Mouse (Mus musculus) adrenal gland, postnatal 4 days (tissue): ENCODE results near the gene Slc25a26. TPM values are rescaled to one million over a fixed set of nuclear protein-coding genes. Genes with fewer than 3 reads are reported as not detected.

Experiments used
- DNase-seq, 2 experiments: peaks; one replicate each; pipeline ENCODE4 v3.0.0; 2021 to 2022; ENCODE audit warnings: low spot score in 2 of 2, mixed read lengths in 2 of 2
- long read RNA-seq, 2 experiments: library from polyadenylated mRNA; stranded (forward); transcript quantifications; one replicate each; pipeline ENCODE4 v2.0.0; 2021
- total RNA-seq, 2 experiments: library from RNA; stranded (reverse); gene quantifications; 2 replicates each; pipeline ENCODE4 v1.2.3; 2021

The Slc25a26 gene
- total RNA-seq, result 10 to 100 TPM; 12.4 to 15.9 TPM
- long read RNA-seq, experiment 1, partial matches to known transcripts, result 0 of 3 reads
- long read RNA-seq, experiment 1, other reads (novel, unspliced or antisense), result 1 of 3 reads
- long read RNA-seq, experiment 2, transcript Slc25a26-201 (10 exons, 1,922 nt), result major isoform, 5 of 9 reads
- long read RNA-seq, experiment 2, partial matches to known transcripts, result 0 of 9 reads
- long read RNA-seq, experiment 2, other reads (novel, unspliced or antisense), result 4 of 9 reads

DNA sequence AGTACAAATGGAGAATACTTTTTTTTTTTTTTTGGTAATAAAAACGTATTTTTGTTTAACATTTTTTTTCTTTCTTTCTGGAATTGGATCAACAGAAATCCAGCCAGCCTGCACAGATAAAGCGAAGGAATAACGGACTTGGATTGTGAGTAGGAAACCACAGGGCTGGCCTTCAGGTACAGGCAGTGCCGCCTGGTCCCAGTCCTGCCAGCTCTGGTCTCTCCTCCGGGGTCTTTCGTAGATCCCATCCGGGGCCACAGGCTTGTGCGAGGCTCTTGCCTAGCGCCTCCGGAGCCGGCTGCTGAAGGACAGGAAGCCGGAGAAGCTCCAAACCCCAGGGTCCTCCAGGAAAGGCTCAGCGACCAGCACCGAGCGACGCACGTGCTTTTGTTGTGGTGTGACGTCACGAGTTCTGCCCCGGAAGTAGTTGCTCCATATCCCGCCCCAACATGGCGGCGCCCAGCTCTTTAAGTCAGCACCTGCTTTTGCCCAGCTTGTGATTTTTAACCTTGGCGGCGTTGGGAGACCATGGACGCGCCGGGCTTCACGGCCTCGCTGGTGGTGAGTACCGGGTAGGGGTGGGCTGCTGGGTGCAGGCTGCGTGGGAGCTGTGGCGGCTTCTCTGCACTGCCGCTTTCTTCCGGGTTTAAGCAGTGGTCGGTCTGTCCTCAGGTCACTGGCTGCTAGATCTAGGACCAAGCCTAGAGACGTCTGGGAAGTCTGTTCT is at the start of gene Slc25a26:
TSS of gene Slc25a26 (plus strand) at position 435 of the 727 bp plus-strand sequence.
- peak; percentile 73 to 77 for DNase-seq

DNA sequence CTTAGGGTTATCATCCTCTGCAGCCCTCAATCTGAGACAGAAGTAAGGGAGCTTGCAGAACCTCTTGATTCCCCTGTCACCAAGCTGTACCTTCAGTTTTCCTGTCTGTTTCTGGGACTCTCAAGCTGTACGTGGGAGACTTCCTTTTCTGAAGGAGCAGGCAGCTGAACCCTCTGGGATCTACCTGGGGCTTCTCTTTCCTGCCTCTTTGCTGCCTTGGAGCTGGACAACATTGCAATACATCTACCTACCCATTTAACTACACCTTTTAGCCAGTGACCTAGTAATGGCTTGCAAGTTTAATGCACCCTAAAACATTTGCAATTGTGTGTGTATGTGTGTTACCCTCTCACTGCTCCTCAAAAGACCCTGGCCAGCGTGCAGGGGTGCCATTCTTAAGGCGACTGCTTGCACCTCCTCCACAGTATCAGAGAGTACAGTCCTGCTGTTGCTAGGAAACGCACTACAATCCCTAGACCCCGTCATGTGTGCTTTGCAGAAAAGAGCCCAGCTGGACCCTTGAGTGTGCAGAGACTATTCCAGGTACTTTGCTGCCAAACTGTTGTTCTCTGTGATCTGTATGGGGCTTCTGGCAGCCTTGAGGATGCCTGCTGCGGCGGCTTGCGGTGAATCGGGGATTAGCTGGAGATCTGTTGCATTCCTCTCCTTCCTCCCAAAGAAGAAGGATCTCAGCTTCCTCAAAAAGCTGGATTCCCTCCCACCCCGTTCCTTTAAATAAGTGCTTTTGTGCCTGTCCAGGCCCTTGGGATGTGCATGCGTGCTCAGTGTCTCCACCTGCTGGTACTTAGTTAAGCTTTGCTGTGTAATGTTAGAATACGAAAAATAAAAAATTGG is 35.9 kb upstream of the Slc25a26 start:
- no peak for DNase-seq

DNA sequence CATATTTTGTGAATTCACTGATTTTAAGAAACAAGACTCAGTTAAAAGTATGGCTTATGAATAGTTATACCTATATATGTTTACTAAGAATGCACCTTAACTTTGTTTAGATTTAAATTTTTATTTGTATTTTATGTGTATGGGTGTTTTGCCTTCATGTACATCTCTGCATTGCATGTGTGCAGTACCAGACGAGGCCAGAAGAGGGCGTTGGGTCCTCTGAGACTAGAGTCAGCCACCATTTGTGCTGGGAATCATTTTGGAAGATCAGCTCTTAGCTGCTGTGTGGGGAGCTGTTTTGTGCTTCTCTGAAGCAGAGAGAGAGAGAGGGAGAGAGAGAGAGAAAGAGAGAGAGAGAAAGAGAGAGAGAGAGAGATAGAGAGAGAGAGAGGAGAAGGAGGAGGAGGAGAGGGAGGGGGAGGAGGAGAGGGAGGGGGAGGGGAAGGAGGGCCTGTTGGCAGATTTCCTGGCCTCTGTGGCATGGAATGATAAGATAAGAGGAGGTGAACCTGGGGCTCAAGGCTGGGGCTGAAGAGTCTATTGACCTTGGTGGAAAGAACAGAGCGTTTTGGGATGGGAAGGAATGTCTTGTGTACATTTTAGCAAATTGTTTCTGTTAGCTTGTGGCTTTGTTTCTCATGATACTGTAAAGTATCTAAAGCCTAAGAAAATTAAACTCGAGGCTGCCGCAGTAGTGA is 33.5 kb upstream of the Slc25a26 start:
- DNase-seq, result peak in 1 of 2 experiments; percentile 25

DNA sequence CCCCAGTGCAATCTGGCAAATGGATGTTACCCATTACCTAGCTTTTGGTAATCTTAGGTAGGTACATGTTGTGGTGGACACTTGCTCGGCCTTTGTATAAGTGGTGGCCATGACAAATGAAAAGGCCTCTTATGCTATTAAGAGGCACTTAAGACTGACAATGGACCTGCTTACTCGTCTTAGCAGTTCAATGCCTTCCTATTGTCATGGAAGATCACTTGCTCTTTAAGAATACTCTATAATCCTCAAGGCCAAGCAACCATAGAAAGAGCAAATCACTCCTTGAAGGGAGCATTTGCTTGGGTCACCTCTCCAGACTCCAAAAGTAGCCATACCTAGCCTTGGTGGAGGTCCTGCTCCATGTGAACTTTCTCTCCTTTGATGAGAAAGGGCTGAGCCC is 7.4 kb upstream of the Slc25a26 start:
- DNase-seq, result no peak

DNA sequence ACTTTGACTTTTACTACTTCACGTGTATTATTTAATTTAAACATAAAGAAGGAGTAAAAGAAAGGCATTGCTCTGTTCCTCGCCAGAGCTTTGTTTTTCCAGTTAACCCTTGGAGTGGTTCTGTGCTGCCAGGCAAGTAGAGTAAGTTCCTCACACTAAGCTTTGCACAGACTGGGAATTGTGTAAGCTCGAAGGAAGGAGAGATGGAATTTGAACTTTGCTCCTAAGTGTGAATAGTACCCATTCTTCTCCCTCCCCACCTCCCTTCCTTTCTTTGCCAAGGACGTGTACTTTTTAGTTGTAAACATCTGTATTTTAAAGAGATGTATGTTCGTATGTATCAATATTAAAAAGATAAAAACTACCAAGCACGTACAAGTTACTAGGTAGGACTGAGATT is 3.8 kb downstream of the Slc25a26 start:
- DNase-seq, result no peak

DNA sequence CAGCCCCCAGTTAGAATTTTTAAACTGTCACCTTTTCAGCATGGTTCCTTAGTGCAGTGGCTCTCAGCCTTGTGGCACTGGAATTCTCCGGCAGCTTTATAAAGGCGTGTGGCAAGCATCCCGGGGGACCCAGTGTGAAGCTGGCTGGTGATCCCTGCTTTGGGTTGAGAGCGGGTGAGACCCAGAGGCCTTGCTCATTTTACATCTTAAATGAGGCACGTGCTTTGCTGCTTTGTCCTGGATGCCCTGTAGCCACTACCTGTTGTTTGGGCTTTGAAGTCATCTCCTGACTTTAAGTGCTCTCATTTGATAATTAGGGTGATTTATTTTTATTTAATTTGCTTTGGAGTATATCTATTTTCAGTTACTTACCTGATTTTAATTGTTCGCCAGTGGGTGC is 7.8 kb downstream of the Slc25a26 start:
- no peak for DNase-seq

DNA sequence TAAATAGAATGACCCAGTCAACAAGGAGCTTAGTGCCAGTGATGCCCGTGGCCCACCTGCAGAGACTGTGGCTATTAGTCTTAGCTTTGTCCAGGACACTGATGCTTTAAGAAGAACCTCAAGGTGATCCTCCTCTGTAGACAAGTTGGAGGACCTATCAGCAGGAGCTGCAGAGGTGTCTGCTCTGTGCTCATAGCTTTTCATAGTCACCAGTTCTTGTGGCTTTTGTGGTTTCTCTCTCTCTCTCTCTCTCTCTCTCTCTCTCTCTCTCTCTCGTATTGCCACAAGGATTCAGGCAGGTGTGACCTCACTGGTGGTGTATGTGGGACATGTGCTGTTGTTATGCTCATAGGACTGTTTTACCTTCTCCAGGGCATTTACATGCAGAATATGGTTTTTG is 8.7 kb downstream of the Slc25a26 start:
- no peak for DNase-seq

DNA sequence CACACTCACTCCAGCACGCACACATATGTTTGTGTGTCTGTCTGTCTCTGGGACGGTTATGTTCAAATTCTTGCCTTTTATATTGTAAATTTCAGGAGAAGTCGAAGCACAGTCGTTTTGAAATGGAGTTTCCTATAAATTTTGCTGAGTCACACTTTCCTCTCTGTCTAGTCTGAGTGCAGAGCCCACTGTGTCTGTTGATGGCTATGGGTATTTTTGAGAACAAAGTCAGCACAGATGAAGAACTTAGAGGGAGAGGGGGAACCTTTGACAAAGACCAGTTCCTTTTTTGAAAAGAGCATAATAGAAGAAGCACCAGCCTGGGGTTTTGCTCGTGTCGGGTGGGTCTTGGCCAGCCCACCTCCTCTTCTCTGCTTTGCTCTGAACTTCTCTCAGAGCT is 9.1 kb downstream of the Slc25a26 start:
- DNase-seq, result no peak

DNA sequence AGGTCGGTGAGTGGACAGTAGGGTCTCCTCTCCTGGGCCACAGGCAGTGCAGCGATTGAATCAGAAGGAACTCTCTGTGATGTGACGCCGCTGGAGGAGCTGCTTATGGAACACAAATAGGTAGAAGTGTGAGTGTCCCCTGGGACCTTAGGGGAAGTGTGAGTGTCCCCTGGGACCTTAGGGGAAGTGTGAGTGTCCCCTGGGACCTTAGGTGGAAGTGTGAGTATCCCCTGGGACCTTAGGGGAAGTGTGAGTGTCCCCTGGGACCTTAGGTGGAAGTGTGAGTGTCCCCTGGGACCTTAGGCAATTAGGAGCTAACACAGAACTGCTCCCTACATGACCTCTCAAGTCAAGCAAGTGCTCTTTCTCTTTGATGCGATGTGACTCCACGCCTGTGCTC is 18.0 kb downstream of the Slc25a26 start:
- no peak for DNase-seq

DNA sequence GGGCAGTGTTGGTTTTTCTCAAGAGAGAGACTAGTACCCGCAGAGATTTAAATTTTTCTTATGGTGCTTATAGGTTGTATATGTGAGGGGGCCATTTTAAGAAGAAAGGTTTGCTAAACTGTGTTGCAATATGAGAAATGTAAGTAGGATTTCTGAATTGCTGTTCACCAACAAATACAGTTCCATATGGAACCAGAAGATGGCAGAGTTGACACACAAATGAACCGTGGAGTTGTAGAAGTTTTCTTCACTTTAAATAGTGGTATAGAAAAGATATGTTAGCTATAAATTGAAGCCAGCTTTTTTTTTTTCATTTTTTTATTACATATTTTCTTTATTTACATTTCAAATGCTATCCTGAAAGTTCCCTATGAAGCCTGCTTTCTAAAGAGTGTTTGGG is 24.2 kb downstream of the Slc25a26 start:
- no peak for DNase-seq

DNA sequence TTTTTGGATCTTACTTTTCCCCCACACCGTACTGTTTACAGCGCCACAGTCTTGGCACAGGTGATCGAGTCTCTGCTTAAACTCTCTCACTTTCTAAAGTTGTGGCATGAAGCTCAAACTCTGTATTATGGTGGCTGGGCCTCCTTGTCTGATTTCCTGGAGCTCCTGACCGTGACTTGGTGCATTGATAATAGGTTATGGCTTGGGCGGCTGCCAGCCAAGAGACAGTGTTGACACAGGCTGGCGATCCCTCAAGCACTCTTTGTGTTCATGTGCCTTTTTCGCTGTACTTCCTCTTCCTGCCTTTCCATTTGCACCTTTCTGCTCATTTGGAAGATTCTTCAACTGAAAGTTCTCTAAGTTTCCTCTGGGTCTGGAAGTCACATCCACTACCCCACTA is 30.6 kb downstream of the Slc25a26 start:
- no peak for DNase-seq

DNA sequence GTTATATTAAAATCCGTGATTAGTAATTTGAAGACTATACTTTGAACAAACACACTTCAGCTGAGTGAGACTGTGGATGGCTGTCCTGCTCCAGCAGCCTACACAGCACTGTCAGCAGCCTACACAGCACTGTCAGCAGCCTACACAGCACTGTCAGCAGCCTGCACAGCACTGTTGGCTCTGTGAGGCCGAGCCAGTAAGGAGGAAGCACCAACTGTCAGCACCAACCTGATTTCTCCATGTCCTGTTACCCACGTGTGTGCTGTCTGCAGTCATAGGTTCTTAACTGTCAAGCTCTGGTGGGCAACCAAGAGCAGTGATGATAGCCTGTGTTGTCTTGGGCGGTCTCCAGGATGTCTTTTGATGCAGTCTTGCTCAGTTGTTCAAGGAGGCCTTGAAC is 32.0 kb downstream of the Slc25a26 start:
- DNase-seq, result no peak

DNA sequence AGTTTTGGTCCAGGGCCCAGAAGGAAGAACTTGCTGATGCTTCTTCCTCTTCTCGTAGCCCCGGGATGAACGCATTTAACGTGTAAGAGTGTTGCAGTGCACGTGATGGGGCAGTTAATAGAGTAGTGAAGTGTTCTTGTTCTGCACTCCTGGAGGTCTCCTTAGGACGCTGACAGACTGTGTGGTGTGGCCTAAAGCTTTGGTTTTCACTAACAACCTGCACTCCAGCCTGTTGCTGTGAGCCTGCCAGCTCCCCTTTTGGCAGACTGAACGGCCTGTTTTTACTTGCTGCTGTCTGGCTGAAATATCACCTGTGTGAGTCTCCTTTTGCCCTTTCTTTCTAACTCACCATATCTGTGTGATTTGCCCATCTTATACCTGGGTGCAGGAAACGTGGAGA is 36.3 kb downstream of the Slc25a26 start:
- no peak for DNase-seq

DNA sequence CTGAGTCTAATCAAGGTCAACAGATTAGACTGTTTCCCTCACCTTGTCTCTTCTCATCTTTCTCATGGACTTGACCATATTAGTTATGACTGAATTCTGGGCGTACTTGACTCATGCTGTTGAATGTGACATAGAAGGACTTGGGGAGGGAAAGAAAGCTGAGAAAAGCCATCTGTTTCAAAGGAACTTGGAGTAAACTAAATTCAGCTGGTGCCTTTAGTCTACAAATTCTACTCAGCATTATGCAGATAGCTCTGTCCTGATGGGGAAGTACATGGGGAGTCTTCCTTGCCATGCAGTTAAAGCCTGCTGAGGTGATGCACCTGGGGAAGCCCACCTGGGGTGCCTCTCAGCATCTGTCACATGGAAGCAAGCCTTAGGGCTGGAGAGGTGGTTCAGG is 37.5 kb downstream of the Slc25a26 start:
- no peak for DNase-seq

DNA sequence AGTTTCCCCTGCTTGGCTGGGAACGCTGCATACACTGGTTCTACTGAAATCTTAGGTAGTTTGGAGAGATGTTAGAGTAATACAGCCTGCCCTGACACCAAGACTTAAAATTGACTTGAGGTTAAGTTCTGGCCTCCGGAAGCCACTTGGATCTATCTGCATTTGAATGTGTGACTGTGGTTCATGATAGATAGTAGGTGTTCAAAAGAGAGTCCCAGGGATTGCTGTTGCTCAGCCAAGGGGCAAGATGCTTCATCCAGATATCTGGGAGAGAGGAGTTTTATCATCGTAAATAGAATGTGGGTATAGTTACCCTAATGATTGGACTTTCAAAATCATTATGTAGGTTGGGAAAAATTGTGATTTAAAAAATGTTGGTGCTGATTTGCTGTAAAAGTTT is 40.0 kb downstream of the Slc25a26 start:
- DNase-seq, result no peak

DNA sequence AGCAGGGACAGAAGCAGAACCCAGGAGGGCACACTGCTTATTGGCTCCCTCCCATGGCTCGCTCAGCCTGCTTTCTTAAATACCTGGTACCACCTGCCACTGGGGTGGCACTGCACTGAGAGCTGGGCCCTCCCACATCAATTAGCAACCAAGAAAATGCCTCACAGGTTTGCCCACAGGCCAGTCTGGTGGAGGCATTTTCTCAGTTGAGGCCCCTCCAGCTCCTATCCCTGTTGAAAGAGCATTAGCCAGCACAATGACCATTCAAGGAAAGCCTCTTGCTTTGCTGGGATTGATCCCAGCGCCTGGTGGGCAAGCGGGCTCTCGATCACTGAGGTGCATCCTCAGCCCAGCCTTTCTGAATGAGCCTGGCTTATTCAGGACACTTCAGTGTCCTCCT is 40.5 kb downstream of the Slc25a26 start:
- DNase-seq, result no peak

DNA sequence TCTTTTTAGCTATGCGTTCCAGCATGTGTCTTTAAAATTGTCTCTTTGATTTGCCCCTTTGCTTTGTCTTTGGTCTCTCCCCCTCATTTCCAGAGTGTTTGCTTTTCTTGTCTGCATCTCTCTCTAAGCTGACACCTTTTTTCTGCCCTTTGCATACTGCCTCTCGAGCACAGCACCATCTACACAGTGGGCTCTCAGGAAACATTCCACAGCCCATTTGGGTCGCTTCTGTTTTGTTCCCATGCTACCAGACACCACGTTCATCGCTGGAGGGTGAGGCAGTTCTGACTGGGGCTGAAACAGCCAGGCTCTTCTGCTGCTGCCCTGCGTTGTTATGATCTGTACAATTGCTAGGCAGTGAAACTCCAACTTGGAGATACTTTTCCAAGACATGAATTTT is 41.0 kb downstream of the Slc25a26 start:
- DNase-seq, result no peak

DNA sequence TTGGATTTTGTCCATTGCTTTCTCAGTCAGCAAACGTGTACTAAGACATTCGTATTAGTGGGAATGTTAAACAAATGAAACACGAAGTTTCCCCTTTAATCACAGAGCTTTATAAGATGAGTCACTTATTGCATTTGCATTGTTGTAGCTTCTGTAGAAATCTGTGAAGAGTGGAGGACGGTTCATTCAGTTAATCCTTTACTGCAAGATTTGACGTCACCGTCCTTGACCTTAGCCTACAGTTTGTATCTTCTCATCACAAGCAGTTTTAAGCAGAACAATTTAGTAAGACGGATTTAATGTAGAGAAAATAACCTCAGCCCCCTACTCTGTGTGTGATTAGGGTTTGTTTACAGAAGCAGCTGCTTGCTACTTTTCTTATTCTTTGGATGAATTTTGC is 41.7 kb downstream of the Slc25a26 start:
- DNase-seq, result no peak

DNA sequence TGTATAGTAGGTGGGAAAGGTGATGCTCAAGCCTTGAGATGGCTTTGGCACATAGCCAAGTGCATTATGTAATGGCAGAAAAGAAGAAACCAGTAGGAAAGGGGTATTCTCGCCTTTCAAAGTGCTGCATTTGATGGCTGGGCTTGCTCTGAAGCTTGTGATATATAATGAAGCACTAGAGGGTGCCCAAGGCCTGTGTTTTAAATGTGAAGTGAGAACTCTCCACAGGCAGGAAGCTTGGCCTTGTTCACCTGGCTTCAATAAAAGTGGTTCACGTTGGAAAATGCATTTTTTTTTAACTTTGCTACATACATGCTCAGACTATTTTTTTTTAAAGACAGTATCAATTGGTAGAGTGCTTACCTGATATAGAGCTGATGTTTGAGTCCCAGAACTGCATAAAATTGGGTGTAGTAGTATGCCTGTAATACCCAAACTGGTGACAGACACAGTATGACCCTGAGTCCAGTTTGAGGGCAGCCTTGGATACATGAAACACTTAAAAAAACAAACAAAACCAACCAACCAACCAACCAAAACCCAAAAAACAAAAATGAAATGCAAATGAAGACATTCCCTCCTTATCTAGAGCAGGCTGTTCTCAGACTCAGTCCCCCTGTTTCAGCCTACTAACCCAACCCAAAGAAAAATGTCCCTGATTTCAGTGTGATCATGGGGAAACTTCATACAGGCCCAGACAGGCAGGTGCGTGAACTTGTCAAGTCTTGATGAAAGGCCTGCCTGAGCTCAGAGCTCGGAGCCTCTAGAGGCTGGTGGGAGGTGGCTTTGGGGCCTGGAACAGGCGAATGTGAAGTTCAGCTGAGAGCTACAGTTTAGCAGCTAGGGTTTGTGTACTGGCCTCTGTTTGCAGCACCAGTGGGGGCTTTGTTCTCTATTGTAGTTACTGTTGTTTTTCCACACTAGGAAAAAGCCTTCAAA is 44.0 kb downstream of the Slc25a26 start:
- DNase-seq, result no peak

DNA sequence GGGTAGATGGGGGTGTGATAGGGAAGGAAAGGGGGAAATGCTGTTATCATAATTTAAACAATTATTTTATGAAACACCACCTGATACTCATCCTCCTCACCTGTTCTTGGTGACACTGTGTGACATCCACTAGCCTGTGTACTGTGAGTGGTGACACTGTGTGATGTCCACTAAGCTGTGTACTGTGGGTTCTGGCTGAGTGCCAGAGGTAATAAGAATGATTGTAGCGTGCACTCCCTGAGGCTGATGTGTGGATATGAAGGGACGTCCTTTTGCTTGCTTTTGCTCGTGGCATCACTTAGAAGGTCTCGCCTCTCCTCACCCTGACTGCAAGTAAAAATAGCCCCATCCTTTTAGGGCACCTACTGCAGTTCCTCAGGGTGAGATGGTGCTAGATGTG is 47.1 kb downstream of the Slc25a26 start:
- DNase-seq, result no peak
